Mouse (Mus musculus) liver, embryonic 12.5 days (tissue): ENCODE data around the gene Mms22l. TPM values are rescaled to one million over a fixed set of nuclear protein-coding genes. Genes with fewer than 3 reads are reported as not detected.
A peak's percentile ranks its signal among the peaks of the same experiment; 100 is the strongest.
"Not testable (repeated sequence)": the region's sequence is repeated elsewhere in the genome, so short reads cannot be mapped to it uniquely, and the experiment has no call there.

Experiments
- ATAC-seq: fragments of 200-750 bp; cut with Nextera tagmentation; 2 replicates; pipeline ENCODE4 v1.8.0; 2017; ENCODE audit warnings: moderate number of reproducible peaks, mild to moderate bottlenecking, moderate library complexity
- H3K27ac ChIP-seq: fragments of 300-500 bp; sonication (generic); 2 replicates; pipeline ENCODE4 v1.5.1; 2016; ENCODE audit warnings: mild to moderate bottlenecking
- H3K27me3 ChIP-seq: fragments of 300-500 bp; sonication (generic); replicated peaks from 2 replicates; pipeline ENCODE4 v1.6.1; 2016; ENCODE audit warnings: mild to moderate bottlenecking, moderate library complexity
- H3K36me3 ChIP-seq: fragments of 300-500 bp; sonication (generic); 2 replicates; pipeline ENCODE4 v1.6.1; 2016; ENCODE audit warnings: mild to moderate bottlenecking, moderate library complexity
- H3K4me1 ChIP-seq: fragments of 300-500 bp; sonication (generic); 2 replicates; pipeline ENCODE4 v1.6.1; 2016
- H3K4me2 ChIP-seq: fragments of 300-500 bp; sonication (generic); 2 replicates; pipeline ENCODE4 v1.6.1; 2016; ENCODE audit warnings: mild to moderate bottlenecking, moderate library complexity
- H3K4me3 ChIP-seq: fragments of 300-500 bp; sonication (generic); 2 replicates; pipeline ENCODE4 v1.5.1; 2016; ENCODE audit warnings: mild to moderate bottlenecking, moderate library complexity
- H3K9ac ChIP-seq: fragments of 300-500 bp; sonication (generic); 2 replicates; pipeline ENCODE4 v1.6.1; 2016; ENCODE audit warnings: mild to moderate bottlenecking, moderate library complexity
- H3K9me3 ChIP-seq: fragments of 300-500 bp; sonication (generic); replicated peaks from 2 replicates; pipeline ENCODE4 v1.6.1; 2016; ENCODE audit warnings: mild to moderate bottlenecking, moderate library complexity
- WGBS: fragments of 180-500 bp; shearing (Covaris S2); methylation state at CpG from one replicate; pipeline ENCODE4 v1.1.7; 2016; ENCODE audit not compliant: insufficient replicate concordance; 5-methylcytosine and 5-hydroxymethylcytosine counted together
- polyA plus RNA-seq: library from polyadenylated mRNA; unstranded; fragments of >200 nt; fragmentation: Nextera tagmentation; extraction: Ambion mirVana; gene quantifications from 2 replicates; pipeline ENCODE4 v1.2.1, GENCODE M21; 2016

The Mms22l gene
- polyA plus RNA-seq = 36.2 and 37.0 TPM in 2 replicates

DNA sequence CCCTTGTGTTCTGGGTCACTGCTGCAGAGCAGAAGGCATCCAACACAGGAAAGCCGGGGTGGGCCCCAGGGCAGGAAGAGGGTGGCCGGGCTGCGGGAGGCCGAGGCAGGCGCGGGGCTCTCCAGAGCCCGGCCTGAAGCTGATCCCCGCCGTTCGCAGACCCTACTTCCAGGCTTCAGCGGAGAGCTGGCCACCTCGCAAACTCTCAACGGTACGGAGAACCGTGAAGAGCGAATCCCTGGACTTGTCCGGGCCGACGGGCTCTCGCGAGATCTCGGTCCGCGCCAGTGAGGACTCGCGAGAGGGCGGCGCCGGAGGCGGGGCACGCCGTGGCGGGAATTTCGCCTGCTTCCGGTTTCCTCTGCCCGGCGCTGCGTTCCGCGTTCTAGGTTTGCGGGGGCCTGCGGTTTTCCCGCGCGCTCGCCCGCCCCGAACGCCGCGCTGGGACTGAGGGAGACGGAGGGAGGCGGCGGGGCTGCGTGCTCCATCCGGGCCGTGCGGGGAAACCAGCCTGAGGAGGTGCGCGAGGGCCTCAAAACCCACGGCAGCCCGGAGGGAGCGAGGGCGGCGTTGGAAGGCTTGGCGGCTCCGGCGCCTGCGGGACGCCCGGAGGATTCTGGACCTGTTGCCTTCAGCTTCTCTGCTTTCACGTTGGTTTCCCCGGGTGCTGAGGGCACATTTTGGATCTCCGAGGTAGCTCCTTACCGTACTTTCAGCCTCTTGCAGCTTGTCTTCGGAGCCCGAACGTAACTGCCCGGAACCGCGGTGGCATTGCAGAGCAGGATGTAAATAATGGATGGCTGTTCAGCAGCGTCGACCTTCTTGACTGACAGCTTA is at the start of gene Mms22l:
Gene Mms22l (plus strand): TSS at position 336 of the 837 bp plus-strand sequence.
- WGBS = under 1% methylated on average over 82 of the region's 83 CpGs
- H3K9me3 ChIP-seq = 0 out of 2 replicates have a peak, but pooled peaks cover under 1% of the 10 kb centered on the region
- H3K36me3 ChIP-seq = peaks cover 26% of the 10 kb centered on the region
- peak within 1 kb of the TSS; percentile 76 for H3K4me2 ChIP-seq
- peaks cover 24% of the 10 kb centered on the region for H3K4me1 ChIP-seq
- peak within 1 kb of the TSS; percentile 87 for H3K9ac ChIP-seq
- H3K27ac ChIP-seq = peak within 1 kb of the TSS; percentile 88
- peak within 1 kb of the TSS; percentile 92 for H3K4me3 ChIP-seq
- peak; percentile 96 for ATAC-seq
- no peaks in the 10 kb centered on the region for H3K27me3 ChIP-seq

DNA sequence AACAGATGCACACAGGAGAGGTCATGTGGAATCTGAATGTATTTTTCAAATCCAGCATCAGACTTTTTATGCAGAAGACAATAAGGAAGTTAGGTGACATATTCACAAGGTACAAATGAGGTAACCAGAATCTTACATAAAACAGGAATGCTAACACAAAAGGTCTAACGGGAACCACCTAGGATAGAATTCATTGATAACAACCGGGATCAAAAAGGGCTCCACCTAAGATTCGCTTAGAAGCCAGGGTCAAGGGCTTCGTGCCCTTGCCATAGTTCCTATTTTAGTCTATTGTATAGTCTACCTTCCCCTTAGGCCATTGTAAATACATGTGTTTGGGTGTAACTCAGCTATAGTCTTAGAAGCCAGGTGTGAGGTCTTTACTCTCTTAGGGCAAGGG is 12.2 kb upstream of the Mms22l start:
- ATAC-seq, H3K27me3 ChIP-seq, H3K36me3 ChIP-seq, H3K4me1 ChIP-seq, H3K9ac ChIP-seq, H3K4me3 ChIP-seq, H3K4me2 ChIP-seq, H3K9me3 ChIP-seq, H3K27ac ChIP-seq: not testable (repeated sequence)
- 66% methylated on average over 4 of the region's 4 CpGs for WGBS

DNA sequence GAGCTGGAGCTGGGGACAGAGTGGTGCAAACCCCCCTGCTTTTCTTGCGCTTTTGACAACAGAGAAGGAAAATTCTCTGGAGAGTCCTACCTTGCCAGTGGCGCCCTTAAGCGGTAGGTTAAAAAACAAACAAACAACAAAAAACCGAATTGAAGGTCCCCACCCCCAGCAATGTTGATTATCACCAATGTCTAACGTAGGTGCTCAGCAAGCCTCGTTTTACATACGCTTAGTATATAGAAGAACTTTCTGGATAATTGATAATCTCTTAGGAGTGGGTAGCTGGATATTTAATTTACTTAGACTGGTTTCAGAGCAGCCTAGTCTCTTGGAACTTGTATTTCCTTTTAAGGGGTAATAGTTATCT is 685 bp downstream of the Mms22l start:
- Histone ChIP-seq H3K9me3 (no peaks in the 10 kb centered on the region), H3K4me3 (peak overlapping the region; percentile 92), H3K4me2 (peak overlapping the region; percentile 76), H3K27ac (peak overlapping the region; percentile 88), H3K9ac (peak overlapping the region; percentile 87), H3K36me3 (peaks cover 31% of the 10 kb centered on the region), H3K4me1 (peaks cover 24% of the 10 kb centered on the region), H3K27me3 (no peaks in the 10 kb centered on the region)
- ATAC-seq = peak; percentile 22
- 0% methylated on average over 7 of the region's 7 CpGs for WGBS

GRCm38 (mm10) chr4:24509195-24509594 is 12.9 kb downstream of the Mms22l start:
- peaks cover 76% of the 10 kb centered on the region for H3K36me3 ChIP-seq
- 66% methylated on average over 3 of the region's 3 CpGs for WGBS

DNA sequence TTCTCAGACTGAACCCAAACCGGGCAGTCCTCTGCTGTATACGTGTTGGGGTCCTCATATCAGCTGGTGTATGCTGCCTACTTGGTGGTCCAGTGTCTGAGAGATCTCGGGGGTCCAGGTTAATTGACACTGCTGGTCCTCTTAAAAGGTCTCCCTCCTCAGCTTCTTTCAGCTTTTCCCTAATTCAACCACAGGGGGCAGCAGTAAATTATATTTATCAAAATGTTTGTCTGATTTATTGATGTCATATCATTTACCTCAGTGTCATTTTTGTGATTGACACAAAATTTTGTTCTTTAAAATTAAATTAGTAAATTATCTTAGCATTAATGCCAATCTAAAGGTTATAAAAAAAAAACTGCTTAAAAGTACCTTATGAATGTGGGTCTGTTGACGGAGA is 40.7 kb downstream of the Mms22l start:
- Histone ChIP-seq H3K9ac (no peak overlapping the region), H3K4me1 (no peaks in the 10 kb centered on the region), H3K4me3 (no peak overlapping the region), H3K36me3 (peaks cover 60% of the 10 kb centered on the region), H3K27ac (no peak overlapping the region), H3K9me3 (no peaks in the 10 kb centered on the region), H3K27me3 (no peaks in the 10 kb centered on the region), H3K4me2 (no peak overlapping the region)
- ATAC-seq = no peak
- WGBS = 75% methylated on average over 4 of the region's 4 CpGs

More at GRCm38 (mm10) chr4:24509195-24509594, 12.9 kb downstream of the Mms22l start:
- Histone ChIP-seq H3K27me3 (no peaks in the 10 kb centered on the region), H3K27ac (no peak overlapping the region), H3K4me3 (no peak overlapping the region), H3K4me1 (peaks cover 13% of the 10 kb centered on the region), H3K9me3 (no peaks in the 10 kb centered on the region), H3K4me2 (no peak overlapping the region), H3K9ac (no peak overlapping the region)
- peak; percentile 82 for ATAC-seq

DNA sequence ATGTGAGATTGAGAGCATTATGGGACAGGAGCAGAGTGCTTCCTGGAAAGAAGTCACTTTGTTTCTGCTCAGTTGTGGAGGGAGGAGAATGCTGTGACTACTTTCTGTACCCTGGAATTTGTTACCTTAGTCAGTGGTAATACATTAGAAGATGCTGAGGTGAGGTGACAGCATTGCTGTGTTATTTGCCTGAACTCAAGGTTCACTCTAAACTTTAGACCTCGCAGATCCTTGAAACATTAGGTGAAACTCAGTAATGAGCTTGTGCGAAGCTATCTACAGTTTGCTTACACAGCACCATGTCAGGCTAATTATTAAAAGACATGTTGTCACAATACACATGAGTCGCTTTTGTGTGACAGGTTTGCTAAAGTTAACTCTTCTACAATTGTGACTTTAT is 47.2 kb downstream of the Mms22l start:
- no peak overlapping the region for H3K4me2 ChIP-seq
- H3K27ac ChIP-seq = no peak overlapping the region
- 84% methylated on average over 3 of the region's 3 CpGs for WGBS
- peaks cover 17% of the 10 kb centered on the region; the same call in 1 of the 2 replicates for H3K36me3 ChIP-seq
- no peaks in the 10 kb centered on the region for H3K9me3 ChIP-seq
- no peak overlapping the region for H3K9ac ChIP-seq
- no peaks in the 10 kb centered on the region for H3K4me1 ChIP-seq
- no peak overlapping the region for H3K4me3 ChIP-seq
- H3K27me3 ChIP-seq = no peaks in the 10 kb centered on the region
- ATAC-seq = no peak

GRCm38 (mm10) chr4:24544677-24545151 is 48.5 kb downstream of the Mms22l start:
- H3K4me3 ChIP-seq = no peak overlapping the region
- H3K36me3 ChIP-seq = peaks cover 18% of the 10 kb centered on the region; the same call in 1 of the 2 replicates
- no peak for ATAC-seq
- H3K27ac ChIP-seq = no peak overlapping the region
- no peak overlapping the region for H3K4me2 ChIP-seq
- H3K27me3 ChIP-seq = no peaks in the 10 kb centered on the region
- no peak overlapping the region for H3K9ac ChIP-seq
- 83% methylated on average over 5 of the region's 5 CpGs for WGBS
- no peaks in the 10 kb centered on the region for H3K9me3 ChIP-seq
- H3K4me1 ChIP-seq = no peaks in the 10 kb centered on the region

GRCm38 (mm10) chr4:24556116-24556820 is 60.0 kb downstream of the Mms22l start:
- Histone ChIP-seq H3K9me3 (no peaks in the 10 kb centered on the region), H3K4me3 (no peak overlapping the region), H3K27ac (no peak overlapping the region), H3K9ac (no peak overlapping the region), H3K4me2 (peak overlapping the region; percentile 27), H3K4me1 (peaks cover 10% of the 10 kb centered on the region), H3K36me3 (peaks cover 15% of the 10 kb centered on the region), H3K27me3 (no peaks in the 10 kb centered on the region)
- WGBS = 40% methylated on average over 6 of the region's 6 CpGs
- ATAC-seq = peak; percentile 73; the same call in 1 of the 2 replicates

DNA sequence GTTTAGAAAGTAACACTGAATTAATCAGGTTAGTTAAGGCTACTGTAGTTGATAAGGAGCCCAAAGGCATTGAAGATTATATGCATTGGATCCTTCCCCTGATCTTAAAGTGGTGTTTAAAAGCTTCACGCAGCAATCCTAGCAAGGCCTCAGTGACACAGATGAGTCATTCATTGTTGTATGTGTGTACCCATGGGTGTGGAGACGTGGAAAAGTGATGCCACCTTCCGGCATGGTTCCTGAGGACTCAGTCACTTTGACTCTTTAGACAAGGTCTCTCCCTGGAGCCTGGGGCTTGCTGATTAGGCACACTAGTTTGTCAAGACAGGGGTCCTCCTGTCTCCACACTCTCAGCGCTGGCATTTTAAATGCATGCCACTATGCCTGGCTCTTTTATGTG is 60.9 kb downstream of the Mms22l start:
- Histone ChIP-seq H3K4me1 (peaks cover 10% of the 10 kb centered on the region), H3K4me3 (no peak overlapping the region), H3K27ac (no peak overlapping the region), H3K4me2 (no peak overlapping the region), H3K9ac (no peak overlapping the region), H3K36me3 (peaks cover 10% of the 10 kb centered on the region; the same call in 1 of the 2 replicates), H3K9me3 (no peaks in the 10 kb centered on the region), H3K27me3 (no peaks in the 10 kb centered on the region)
- 83% methylated on average over 4 of the region's 4 CpGs for WGBS
- no peak; the same call in 1 of the 2 replicates for ATAC-seq

DNA sequence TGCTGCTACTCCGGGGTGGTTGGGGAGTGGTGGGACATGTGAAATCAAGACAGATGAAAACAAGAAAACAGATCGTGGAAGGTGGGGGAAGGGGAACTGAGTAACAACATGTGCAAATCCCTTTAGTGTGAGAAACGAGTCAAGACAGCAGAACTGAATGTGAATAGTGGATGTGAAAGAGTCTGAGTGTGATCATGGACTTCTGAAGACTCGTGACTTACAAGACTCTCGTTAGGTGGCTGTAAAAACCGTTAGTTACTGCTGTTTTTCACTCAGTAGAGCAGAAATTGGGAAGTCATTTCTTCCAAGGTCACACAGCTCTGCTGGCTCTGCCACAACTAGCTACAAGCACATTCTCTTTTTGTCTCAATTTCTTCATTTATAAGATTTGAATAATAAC is 71.8 kb downstream of the Mms22l start:
- Histone ChIP-seq H3K27me3 (no peaks in the 10 kb centered on the region), H3K36me3 (peaks cover 15% of the 10 kb centered on the region; the same call in 1 of the 2 replicates), H3K27ac (no peak overlapping the region), H3K9me3 (no peaks in the 10 kb centered on the region), H3K4me2 (no peak overlapping the region), H3K4me1 (no peaks in the 10 kb centered on the region), H3K9ac (no peak overlapping the region), H3K4me3 (no peak overlapping the region)
- no peak for ATAC-seq
- WGBS = 80% methylated on average over 6 of the region's 6 CpGs

- no peak overlapping the region for H3K4me3 ChIP-seq
- ATAC-seq = no peak
- no peaks in the 10 kb centered on the region for H3K4me1 ChIP-seq
- no peak overlapping the region for H3K27ac ChIP-seq
- 83% methylated on average over 7 of the region's 7 CpGs for WGBS
- H3K9me3 ChIP-seq = no peaks in the 10 kb centered on the region
- peaks cover 15% of the 10 kb centered on the region; the same call in 1 of the 2 replicates for H3K36me3 ChIP-seq
- H3K4me2 ChIP-seq = no peak overlapping the region
- no peak overlapping the region for H3K9ac ChIP-seq
- H3K27me3 ChIP-seq = no peaks in the 10 kb centered on the region
Measured at GRCm38 (mm10) chr4:24568989-24569556, 72.8 kb downstream of the Mms22l start.
